In genomic region chr9:16169238-16169637, GRCm38 (mm10) we compare ENCODE assay signal across 13 mouse cellular contexts.
DNase-seq lines count a peak whose midpoint lies in the region; ATAC-seq and TF ChIP-seq lines count a peak whose summit lies in the region.
"Had no signal": no experiment of that assay in that cellular context is flagged by ENCODE, and none has a peak within 500 bp of the region (broad histone marks: within the 10 kb centered on the region; RNA-seq: fewer than 3 reads in every experiment).

No protein-coding gene starts in this region.

- ATAC-seq in hindbrain, postnatal 0 days, result no peak
- ATAC-seq in hindbrain, embryonic 12.5 days (ENCODE audit: low FRiP score), result no peak
- ATAC-seq in erythroid progenitor cell, adult 5-6 weeks (replicated peaks; ENCODE audit: low FRiP score, poor library complexity, severe bottlenecking), result no peak
- ATAC-seq: hindbrain, embryonic 16.5 days had no signal

- H3K4me2 ChIP-seq in hindbrain, postnatal 0 days (ENCODE audit: low read depth, low read length), result no peak overlapping the region
- H3K4me2 ChIP-seq in hindbrain, embryonic 12.5 days (replicated peaks), result no peak overlapping the region
- H3K4me2 ChIP-seq: limb, embryonic 15.5 days had no signal

- peak; percentile 32 for DNase-seq in hindbrain, postnatal 0 days (ENCODE audit: low spot score)
- peak; percentile 28 for DNase-seq in urinary bladder, postnatal 25 days (ENCODE audit: low spot score)
- DNase-seq in urinary bladder, postnatal 10 days (ENCODE audit: low spot score), result no peak
- peak; percentile 80 for DNase-seq in fat pad, adult 2 months (ENCODE audit: extremely low read depth, low read depth, low spot score)
- DNase-seq in right cerebral cortex, adult 18-20 months, result no peak
- DNase-seq in left cerebral cortex, adult 18-20 months (ENCODE audit: low spot score in 2 of 2), result no peak
- DNase-seq: heart, adult 11 months; kidney, adult 9 months had no signal

- H3K4me3 ChIP-seq in hindbrain, postnatal 0 days (ENCODE audit: low read length), result no peak overlapping the region
- no peak overlapping the region for H3K4me3 ChIP-seq in hindbrain, embryonic 12.5 days
- H3K4me3 ChIP-seq: limb, embryonic 15.5 days had no signal

- H3K9ac ChIP-seq in hindbrain, postnatal 0 days (replicated peaks; ENCODE audit: low read length), result no peak overlapping the region
- H3K9ac ChIP-seq in hindbrain, embryonic 12.5 days, result no peak overlapping the region
- H3K9ac ChIP-seq: limb, embryonic 15.5 days had no signal

- TF ChIP-seq CTCF in hindbrain, postnatal 0 days (IDR thresholded peaks at IDR 0.05; ENCODE audit: low read depth), result no peak

- no peak overlapping the region for H3K27ac ChIP-seq in hindbrain, postnatal 0 days
- H3K27ac ChIP-seq in hindbrain, embryonic 12.5 days, result no peak overlapping the region
- H3K27ac ChIP-seq: limb, embryonic 15.5 days had no signal

- no peaks in the 10 kb centered on the region for H3K36me3 ChIP-seq in hindbrain, postnatal 0 days (ENCODE audit: insufficient read depth, low read length)
- H3K36me3 ChIP-seq in hindbrain, embryonic 12.5 days, result no peaks in the 10 kb centered on the region
- H3K36me3 ChIP-seq: G1E; limb, embryonic 15.5 days had no signal

- H3K9me3 ChIP-seq in hindbrain, postnatal 0 days (ENCODE audit: low read length), result no peaks in the 10 kb centered on the region
- no peaks in the 10 kb centered on the region for H3K9me3 ChIP-seq in hindbrain, embryonic 12.5 days (replicated peaks)
- H3K9me3 ChIP-seq: G1E; limb, embryonic 15.5 days had no signal

- H3K27me3 ChIP-seq in hindbrain, postnatal 0 days (ENCODE audit: insufficient read depth, low read length), result no peaks in the 10 kb centered on the region
- no peaks in the 10 kb centered on the region for H3K27me3 ChIP-seq in hindbrain, embryonic 12.5 days
- H3K27me3 ChIP-seq: limb, embryonic 15.5 days had no signal

- no peaks in the 10 kb centered on the region for H3K4me1 ChIP-seq in hindbrain, postnatal 0 days (ENCODE audit: insufficient read depth, low read length)
- no peaks in the 10 kb centered on the region for H3K4me1 ChIP-seq in hindbrain, embryonic 12.5 days
- H3K4me1 ChIP-seq: limb, embryonic 15.5 days had no signal

- 86% methylated on average over 4 of the region's 4 CpGs for WGBS in hindbrain, postnatal 0 days
- WGBS in hindbrain, embryonic 12.5 days, result 88% methylated on average over 4 of the region's 4 CpGs

Comparison
In these comparisons a context has a peak if more than half of its experiments do, and no peak if none do; other contexts are left out.
1. DNase-seq: peak in hindbrain, postnatal 0 days (single experiment), urinary bladder, postnatal 25 days (single experiment) and fat pad, adult 2 months (single experiment); none in urinary bladder, postnatal 10 days (single experiment), right cerebral cortex, adult 18-20 months (single experiment) and left cerebral cortex, adult 18-20 months (0 of 2).